Mouse (Mus musculus) kidney, adult 10 weeks (tissue): ENCODE measurements around the gene Amigo3. TPM values are rescaled to one million over a fixed set of nuclear protein-coding genes. Genes with fewer than 3 reads are reported as not detected.

Experiments
- polyA plus RNA-seq: library from polyadenylated mRNA; stranded (reverse); fragments of 350-450 nt; fragmentation: Illumina TruSeq; extraction: RNeasy Lipid Tissue Mini Kit (QIAGEN cat#74804); gene quantifications from one replicate; pipeline ENCODE4 v1.2.3, GENCODE M21; 2014; ENCODE audit warnings: low read depth, low replicate concordance

Gene Amigo3
- polyA plus RNA-seq = not detected

GRCm38 (mm10) chr9:108052885-108053664 is at the start of gene Amigo3:
Amigo3 (plus strand) TSS chr9:108053159.

GRCm38 (mm10) chr9:108049016-108049455 is 3.9 kb upstream of the Amigo3 start, which contains the start of gene Gmppb:
Gmppb (plus strand) TSS chr9:108049242.

GRCm38 (mm10) chr9:108080168-108080567 is 27.2 kb downstream of the Amigo3 start, which contains the start of gene Mst1:
Mst1 (plus strand) TSS chr9:108080436.

GRCm38 (mm10) chr9:108082988-108083431 is 30.1 kb downstream of the Amigo3 start, which contains the start of gene Rnf123:
Rnf123 (minus strand) TSS chr9:108083346.

GRCm38 (mm10) chr9:108094184-108094941 is 41.4 kb downstream of the Amigo3 start, which contains the start of gene Apeh:
Apeh (minus strand) TSS chr9:108094606.

Other genes starting within 250 kb of the Amigo3 start
- 64.7 TPM for gene Rbm6, start 179.9 kb upstream of the Amigo3 start, polyA plus RNA-seq
- gene Mon1a, start 165.0 kb upstream of the Amigo3 start, polyA plus RNA-seq = not detected
- gene Mst1r, start 146.3 kb upstream of the Amigo3 start, polyA plus RNA-seq = not detected
- gene Actl11, start 124.7 kb upstream of the Amigo3 start, polyA plus RNA-seq = not detected
- not detected for gene Camkv, start 117.5 kb upstream of the Amigo3 start, polyA plus RNA-seq
- not detected for gene Traip, start 103.0 kb upstream of the Amigo3 start, polyA plus RNA-seq
- 1.1 TPM for gene Uba7, start 77.7 kb upstream of the Amigo3 start, polyA plus RNA-seq
- 0.32 TPM for gene Gm20661, start 70.1 kb upstream of the Amigo3 start, polyA plus RNA-seq
- gene Inka1, start 67.3 kb upstream of the Amigo3 start, polyA plus RNA-seq = not detected
- not detected for gene Cdhr4, start 60.7 kb upstream of the Amigo3 start, polyA plus RNA-seq
- gene Gm20662, start 56.8 kb upstream of the Amigo3 start, polyA plus RNA-seq = not detected
- 65.5 TPM for gene Ip6k1, start 50.7 kb upstream of the Amigo3 start, polyA plus RNA-seq
- gene Gmppb, start 3.9 kb upstream of the Amigo3 start, polyA plus RNA-seq = 1.1 TPM
- not detected for gene Mst1, start 27.3 kb downstream of the Amigo3 start, polyA plus RNA-seq
- gene Rnf123, start 30.2 kb downstream of the Amigo3 start, polyA plus RNA-seq = 1.6 TPM
- 48.3 TPM for gene Apeh, start 41.4 kb downstream of the Amigo3 start, polyA plus RNA-seq
- not detected for gene Bsn, start 137.2 kb downstream of the Amigo3 start, polyA plus RNA-seq
- gene Dag1, start 210.8 kb downstream of the Amigo3 start, polyA plus RNA-seq = 31.0 TPM
- gene Nicn1, start 237.3 kb downstream of the Amigo3 start, polyA plus RNA-seq = 42.1 TPM
- 37.5 TPM for gene Amt, start 243.7 kb downstream of the Amigo3 start, polyA plus RNA-seq